Mouse (Mus musculus) forebrain, embryonic 10.5 days (tissue): ENCODE results near the gene Prps2. TPM values are rescaled to one million over a fixed set of nuclear protein-coding genes. Genes with fewer than 3 reads are reported as not detected.
"Not testable (repeated sequence)": the region's sequence is repeated elsewhere in the genome, so short reads cannot be mapped to it uniquely, and the experiment has no call there.

Source experiments
- DNase-seq: peaks from one replicate; pipeline ENCODE4 v3.0.0-alpha.2; 2017; ENCODE audit warnings: low spot score; ENCODE audit errors: extremely low spot score
- H3K27ac ChIP-seq: fragments of 300-500 bp; sonication (generic); 2 replicates; pipeline ENCODE4 v1.5.1; 2016; ENCODE audit warnings: mild to moderate bottlenecking
- H3K27me3 ChIP-seq: fragments of 300-500 bp; sonication (generic); 2 replicates; pipeline ENCODE4 v1.6.1; 2016; ENCODE audit warnings: mild to moderate bottlenecking; ENCODE audit not compliant: poor library complexity, severe bottlenecking
- H3K36me3 ChIP-seq: fragments of 300-500 bp; sonication (generic); replicated peaks from 2 replicates; pipeline ENCODE4 v1.6.1; 2016; ENCODE audit warnings: mild to moderate bottlenecking, moderate library complexity
- H3K4me1 ChIP-seq: fragments of 300-500 bp; sonication (generic); 2 replicates; pipeline ENCODE4 v1.6.1; 2016
- H3K4me3 ChIP-seq: fragments of 300-500 bp; sonication (generic); 2 replicates; pipeline ENCODE4 v1.5.1; 2016; ENCODE audit warnings: mild to moderate bottlenecking, moderate library complexity
- H3K9me3 ChIP-seq: fragments of 300-500 bp; sonication (generic); 2 replicates; pipeline ENCODE4 v1.6.1; 2016; ENCODE audit warnings: mild to moderate bottlenecking, moderate library complexity
- WGBS: fragments of 180-500 bp; shearing (Covaris S2); methylation state at CpG from one replicate; pipeline ENCODE4 v1.1.7; 2016; 5-methylcytosine and 5-hydroxymethylcytosine counted together
- polyA plus RNA-seq: library from polyadenylated mRNA; unstranded; fragments of >200 nt; fragmentation: Nextera tagmentation; extraction: Ambion mirVana; gene quantifications from 2 replicates; pipeline ENCODE4 v1.2.1, GENCODE M21; 2016

Gene Prps2
- polyA plus RNA-seq, 1 experiment from 2014 or later = 25.8 TPM

DNA sequence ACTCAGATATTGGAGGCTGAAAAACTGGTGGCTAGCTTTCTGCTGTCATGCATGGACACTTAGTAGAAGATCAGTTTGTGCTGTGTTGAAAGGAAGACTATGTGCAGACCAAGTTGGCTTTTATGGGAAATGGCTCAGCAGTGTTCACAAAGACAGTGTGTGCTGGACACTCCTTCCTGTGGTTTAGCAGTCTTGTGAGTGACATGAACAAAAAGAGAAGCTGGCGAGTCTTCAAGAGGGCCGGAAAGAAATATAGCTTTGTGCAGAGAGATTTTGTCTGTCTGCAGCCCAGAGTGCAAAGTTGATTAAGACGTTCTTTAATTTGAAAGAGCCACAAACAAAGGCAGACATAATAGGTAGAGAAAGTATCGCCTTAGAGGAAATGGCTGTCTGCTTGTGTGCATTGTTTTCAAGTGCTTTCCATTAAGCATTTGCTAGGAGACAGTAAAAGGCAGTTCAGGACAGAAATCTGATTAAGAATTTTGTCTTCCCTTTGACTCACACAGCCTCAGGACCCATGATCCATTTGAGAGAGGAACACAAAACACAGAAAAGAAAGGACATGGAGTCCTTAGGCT is 63.6 kb downstream of the Prps2 start:
- Histone ChIP-seq H3K27me3 (peaks cover 99% of the 10 kb centered on the region), H3K4me3 (no peak overlapping the region), H3K4me1 (peaks cover 4% of the 10 kb centered on the region; the same call in 1 of the 2 replicates), H3K36me3 (no peaks in the 10 kb centered on the region), H3K9me3 (no peaks in the 10 kb centered on the region), H3K27ac (no peak overlapping the region)
- 56% methylated on average over 4 of the region's 4 CpGs for WGBS
- no peak for DNase-seq

DNA sequence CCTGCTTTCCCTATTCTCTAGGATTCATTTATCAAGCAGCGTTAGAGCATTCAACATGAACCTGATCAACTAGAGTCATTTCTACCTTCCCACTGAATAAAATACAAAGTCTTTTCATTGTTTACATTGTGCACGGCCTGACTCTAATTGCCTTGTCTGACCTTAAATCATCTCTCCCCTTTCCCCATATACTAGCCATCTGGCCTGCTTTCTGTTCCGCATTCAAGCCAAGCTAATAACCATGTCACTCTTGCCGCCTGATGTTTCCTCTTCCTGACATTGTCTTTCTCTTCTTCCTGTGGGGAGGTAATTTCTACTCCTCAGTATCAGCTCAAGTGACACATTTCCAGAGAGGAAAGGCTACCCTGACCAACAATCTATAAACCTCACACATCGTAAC is 66.8 kb downstream of the Prps2 start:
- H3K27me3 ChIP-seq = peaks cover 98% of the 10 kb centered on the region
- H3K9me3 ChIP-seq = no peaks in the 10 kb centered on the region
- peaks cover 4% of the 10 kb centered on the region; the same call in 1 of the 2 replicates for H3K4me1 ChIP-seq
- no peak overlapping the region for H3K4me3 ChIP-seq
- H3K36me3 ChIP-seq = no peaks in the 10 kb centered on the region
- 83% methylated on average over 5 of the region's 5 CpGs for WGBS
- H3K27ac ChIP-seq = no peak overlapping the region
- DNase-seq = no peak

DNA sequence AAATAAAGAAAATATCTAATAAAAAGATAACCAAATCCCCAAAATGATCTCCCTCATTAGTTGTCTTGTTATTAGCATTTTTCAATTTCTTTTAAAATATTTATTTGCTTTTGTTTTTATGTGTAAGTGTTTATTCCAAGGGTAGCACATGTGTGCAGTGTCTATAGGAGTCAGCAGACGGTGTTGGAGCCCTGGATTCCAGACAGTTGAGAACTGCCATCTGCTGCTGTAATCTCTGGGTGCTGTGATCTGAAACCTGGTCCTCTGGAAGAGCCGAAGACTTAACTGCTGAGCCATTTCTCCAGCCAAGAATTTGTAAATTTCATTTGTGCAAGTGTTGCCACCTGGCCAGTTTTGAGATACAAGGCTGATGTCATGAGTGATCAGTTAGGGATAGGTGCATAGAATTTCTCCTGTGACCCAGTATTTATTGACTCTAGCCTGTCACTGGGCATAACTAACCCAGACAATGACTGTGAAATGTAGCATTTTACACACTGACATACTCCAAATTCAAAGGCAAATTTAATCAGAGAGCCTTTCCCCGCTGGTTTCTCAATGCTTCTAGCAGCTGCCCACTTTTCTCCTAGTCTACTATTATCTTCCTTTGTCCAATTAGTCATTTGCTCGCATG is 67.3 kb downstream of the Prps2 start:
- H3K4me1 ChIP-seq = peaks cover 4% of the 10 kb centered on the region; the same call in 1 of the 2 replicates
- DNase-seq = no peak
- H3K36me3 ChIP-seq = no peaks in the 10 kb centered on the region
- 85% methylated on average over 4 of the region's 4 CpGs for WGBS
- H3K4me3 ChIP-seq = no peak overlapping the region
- H3K9me3 ChIP-seq = no peaks in the 10 kb centered on the region
- peaks cover 96% of the 10 kb centered on the region for H3K27me3 ChIP-seq
- H3K27ac ChIP-seq = no peak overlapping the region

DNA sequence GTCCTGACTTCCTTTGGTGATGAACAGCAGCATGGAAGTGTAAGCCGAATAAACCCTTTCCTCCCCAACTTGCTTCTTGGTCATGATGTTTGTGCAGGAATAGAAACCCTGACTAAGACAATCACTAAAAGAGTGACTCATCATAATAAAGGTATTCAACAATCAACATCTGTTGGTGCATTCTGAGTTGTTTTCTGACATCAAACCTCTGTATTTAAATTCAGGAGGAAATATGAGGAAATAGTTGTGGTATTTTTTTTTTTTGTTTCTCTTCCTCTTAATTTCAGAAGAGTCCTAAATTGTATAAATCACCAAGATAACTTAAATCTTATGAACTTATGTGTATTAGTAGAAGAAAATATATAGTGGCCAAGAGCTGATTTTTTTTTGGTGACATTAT is 80.5 kb downstream of the Prps2 start:
- H3K36me3 ChIP-seq, DNase-seq, H3K9me3 ChIP-seq, H3K27ac ChIP-seq, H3K4me1 ChIP-seq, H3K4me3 ChIP-seq: not testable (repeated sequence)
- 100% methylated on average over 1 of the region's 1 CpGs for WGBS
- peaks cover 54% of the 10 kb centered on the region for H3K27me3 ChIP-seq

Other genes with a start within 250 kb of the Prps2 start
- gene Tmsb4x, start 173.4 kb downstream of the Prps2 start, polyA plus RNA-seq = 2,014 and 2,296 TPM in 2 replicates
- not detected in 2 replicates for gene Tlr8, start 118.4 kb downstream of the Prps2 start, polyA plus RNA-seq
- 0.15 and 0.19 TPM in 2 replicates for gene Tlr7, start 52.2 kb downstream of the Prps2 start, polyA plus RNA-seq